Mouse (Mus musculus) hindbrain, embryonic 11.5 days (tissue): ENCODE data around the gene Slc24a3. TPM values are rescaled to one million over a fixed set of nuclear protein-coding genes. Genes with fewer than 3 reads are reported as not detected.

Experiments used
- ATAC-seq: fragments of 200-750 bp; cut with Nextera tagmentation; 2 replicates; pipeline ENCODE4 v1.8.0; 2017; ENCODE audit warnings: mild to moderate bottlenecking, moderate TSS enrichment, moderate library complexity; ENCODE audit not compliant: low FRiP score
- DNase-seq: peaks from one replicate; pipeline ENCODE4 v3.0.0-alpha.2; 2015; ENCODE audit warnings: low spot score
- H3K27ac ChIP-seq: fragments of 300-500 bp; sonication (generic); 2 replicates; pipeline ENCODE4 v1.5.1; 2014; ENCODE audit warnings: mild to moderate bottlenecking, low read depth, low read length
- H3K27me3 ChIP-seq: fragments of 300-500 bp; sonication (generic); 2 replicates; pipeline ENCODE4 v1.6.1; 2014; ENCODE audit warnings: mild to moderate bottlenecking, low read length, moderate library complexity, mixed read lengths; ENCODE audit not compliant: control insufficient read depth, insufficient read depth
- H3K36me3 ChIP-seq: fragments of 300-500 bp; sonication (generic); 2 replicates; pipeline ENCODE4 v1.6.1; 2014; ENCODE audit warnings: mild to moderate bottlenecking, low read length, moderate library complexity, mixed read lengths; ENCODE audit not compliant: control insufficient read depth, insufficient read depth
- H3K4me1 ChIP-seq: fragments of 300-500 bp; sonication (generic); replicated peaks from 2 replicates; pipeline ENCODE4 v1.6.1; 2014; ENCODE audit warnings: low read length, mixed read lengths; ENCODE audit not compliant: control insufficient read depth, insufficient read depth
- H3K4me2 ChIP-seq: fragments of 300-500 bp; sonication (generic); replicated peaks from 2 replicates; pipeline ENCODE4 v1.6.1; 2014; ENCODE audit warnings: mild to moderate bottlenecking, low read depth, low read length
- H3K4me3 ChIP-seq: fragments of 300-500 bp; sonication (generic); 2 replicates; pipeline ENCODE4 v1.5.1; 2014; ENCODE audit warnings: low read depth, low read length
- H3K9ac ChIP-seq: fragments of 300-500 bp; sonication (generic); 2 replicates; pipeline ENCODE4 v1.6.1; 2014; ENCODE audit warnings: low read depth, low read length
- H3K9me3 ChIP-seq: fragments of 300-500 bp; sonication (generic); 2 replicates; pipeline ENCODE4 v1.6.1; 2016; ENCODE audit warnings: low read length; ENCODE audit not compliant: control insufficient read depth
- WGBS: fragments of 180-500 bp; shearing (Covaris S2); extraction: QIAGEN DNeasy Blood & Tissue Kit; methylation state at CpG from one replicate; pipeline ENCODE4 v1.1.7; 2014; 5-methylcytosine and 5-hydroxymethylcytosine counted together
- polyA plus RNA-seq: library from polyadenylated mRNA; unstranded; fragments of >200 nt; fragmentation: Nextera tagmentation; extraction: Ambion mirVana; gene quantifications from 2 replicates; pipeline ENCODE4 v1.2.1, GENCODE M21; 2014

Gene Slc24a3
- polyA plus RNA-seq, 1 experiment from 2014 or later = 2.5 TPM

DNA sequence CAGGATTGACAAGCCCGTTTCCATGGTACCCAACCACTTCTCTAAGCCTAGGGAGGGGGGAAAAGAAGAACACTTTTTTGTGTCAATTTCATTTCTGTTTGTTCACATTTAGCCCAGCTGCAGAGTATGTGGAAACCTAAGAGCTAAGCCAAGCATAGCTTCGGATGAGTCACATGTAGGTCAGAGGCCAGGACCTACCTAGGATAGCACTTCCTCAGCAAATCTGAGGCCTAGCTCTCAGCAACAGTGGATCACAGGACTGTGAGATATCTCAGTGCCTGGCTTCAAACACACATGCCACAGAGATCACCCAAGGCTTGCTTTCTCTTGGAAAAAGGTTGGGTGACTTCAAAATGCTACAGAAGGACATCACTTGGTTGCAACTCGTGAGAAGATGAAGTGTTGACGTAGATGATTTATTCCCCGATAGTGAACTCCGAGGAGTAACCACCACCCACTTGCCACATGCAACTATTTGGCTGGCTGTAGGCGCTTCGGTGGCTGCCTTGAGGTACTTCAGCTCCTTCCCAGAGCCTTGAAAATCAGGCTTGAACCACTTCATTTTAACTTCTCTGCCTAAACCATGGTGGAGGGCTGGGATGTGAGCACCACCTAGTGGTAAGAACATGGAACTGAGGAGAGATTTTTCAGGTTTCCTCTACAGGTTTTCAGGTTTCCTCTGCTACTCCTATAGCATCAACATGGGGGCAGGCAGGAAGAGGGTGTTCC is 420.6 kb downstream of the Slc24a3 start:
- ATAC-seq = peak; percentile 80
- WGBS = 70% methylated on average over 8 of the region's 8 CpGs
- Histone ChIP-seq H3K4me2 (no peak overlapping the region), H3K9ac (no peak overlapping the region), H3K27ac (no peak overlapping the region), H3K27me3 (no peaks in the 10 kb centered on the region), H3K4me1 (no peaks in the 10 kb centered on the region), H3K36me3 (no peaks in the 10 kb centered on the region), H3K9me3 (no peaks in the 10 kb centered on the region), H3K4me3 (no peak overlapping the region)
- DNase-seq = peak; percentile 71

- Histone ChIP-seq H3K27ac (no peak overlapping the region), H3K9me3 (no peaks in the 10 kb centered on the region), H3K4me1 (no peaks in the 10 kb centered on the region), H3K9ac (no peak overlapping the region), H3K36me3 (no peaks in the 10 kb centered on the region), H3K27me3 (no peaks in the 10 kb centered on the region), H3K4me2 (no peak overlapping the region), H3K4me3 (no peak overlapping the region)
- ATAC-seq (no peak), DNase-seq (no peak)
- 85% methylated on average over 8 of the region's 8 CpGs for WGBS
These were observed 424.3 kb downstream of the Slc24a3 start for GRCm38 (mm10) chr2:145591881-145592280.

GRCm38 (mm10) chr2:145593649-145594347 is 426.2 kb downstream of the Slc24a3 start:
- ATAC-seq = no peak
- H3K9me3 ChIP-seq = no peaks in the 10 kb centered on the region

DNA sequence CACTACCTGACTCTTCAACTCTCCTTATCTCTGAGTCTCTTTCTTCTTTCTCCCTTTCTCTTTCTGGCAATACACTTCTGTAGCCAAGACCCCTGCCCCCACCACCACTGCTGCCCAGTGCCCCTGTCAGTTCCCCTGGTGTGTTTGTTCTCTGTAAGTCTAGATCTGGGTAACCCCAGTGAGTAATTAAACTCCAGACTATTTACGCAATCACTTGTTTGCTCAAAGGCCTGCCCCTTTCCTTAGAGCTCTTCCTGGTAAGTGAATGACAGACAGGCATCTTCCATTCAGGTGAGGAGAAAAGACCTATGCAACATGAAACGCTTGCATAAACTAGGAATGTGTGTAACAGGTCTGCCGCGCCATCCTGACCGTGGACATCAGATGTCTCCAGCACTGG is 430.3 kb downstream of the Slc24a3 start:
- ATAC-seq (no peak), DNase-seq (no peak)
- WGBS = 91% methylated on average over 5 of the region's 5 CpGs
- Histone ChIP-seq H3K4me2 (no peak overlapping the region), H3K4me3 (no peak overlapping the region), H3K9ac (no peak overlapping the region), H3K36me3 (no peaks in the 10 kb centered on the region), H3K9me3 (no peaks in the 10 kb centered on the region), H3K27ac (no peak overlapping the region), H3K27me3 (no peaks in the 10 kb centered on the region), H3K4me1 (no peaks in the 10 kb centered on the region)

More at GRCm38 (mm10) chr2:145593649-145594347, 426.2 kb downstream of the Slc24a3 start:
- no peak overlapping the region for H3K9ac ChIP-seq
- no peaks in the 10 kb centered on the region for H3K27me3 ChIP-seq
- WGBS = 88% methylated on average over 3 of the region's 3 CpGs
- DNase-seq = no peak
- no peaks in the 10 kb centered on the region for H3K36me3 ChIP-seq
- no peaks in the 10 kb centered on the region for H3K4me1 ChIP-seq
- H3K4me3 ChIP-seq = no peak overlapping the region
- H3K4me2 ChIP-seq = no peak overlapping the region
- H3K27ac ChIP-seq = no peak overlapping the region

GRCm38 (mm10) chr2:145607844-145608243 is 440.3 kb downstream of the Slc24a3 start:
- Histone ChIP-seq H3K9me3 (no peaks in the 10 kb centered on the region), H3K27ac (no peak overlapping the region), H3K36me3 (no peaks in the 10 kb centered on the region), H3K4me1 (no peaks in the 10 kb centered on the region), H3K4me3 (no peak overlapping the region), H3K27me3 (no peaks in the 10 kb centered on the region), H3K4me2 (no peak overlapping the region), H3K9ac (no peak overlapping the region)
- 90% methylated on average over 5 of the region's 5 CpGs for WGBS
- DNase-seq = no peak
- no peak for ATAC-seq

GRCm38 (mm10) chr2:145610796-145611705 is 443.5 kb downstream of the Slc24a3 start:
- Histone ChIP-seq H3K27me3 (no peaks in the 10 kb centered on the region), H3K9me3 (no peaks in the 10 kb centered on the region), H3K9ac (no peak overlapping the region), H3K27ac (no peak overlapping the region), H3K36me3 (no peaks in the 10 kb centered on the region), H3K4me2 (no peak overlapping the region), H3K4me1 (no peaks in the 10 kb centered on the region), H3K4me3 (no peak overlapping the region)
- 42% methylated on average over 15 of the region's 15 CpGs for WGBS
- DNase-seq (peak; percentile 82), ATAC-seq (0 out of 2 replicates have a peak, but pooled peaks have one; percentile 6)

- WGBS = 71% methylated on average over 8 of the region's 8 CpGs
- no peak for ATAC-seq
These were observed 445.4 kb downstream of the Slc24a3 start for GRCm38 (mm10) chr2:145612937-145613336.

DNA sequence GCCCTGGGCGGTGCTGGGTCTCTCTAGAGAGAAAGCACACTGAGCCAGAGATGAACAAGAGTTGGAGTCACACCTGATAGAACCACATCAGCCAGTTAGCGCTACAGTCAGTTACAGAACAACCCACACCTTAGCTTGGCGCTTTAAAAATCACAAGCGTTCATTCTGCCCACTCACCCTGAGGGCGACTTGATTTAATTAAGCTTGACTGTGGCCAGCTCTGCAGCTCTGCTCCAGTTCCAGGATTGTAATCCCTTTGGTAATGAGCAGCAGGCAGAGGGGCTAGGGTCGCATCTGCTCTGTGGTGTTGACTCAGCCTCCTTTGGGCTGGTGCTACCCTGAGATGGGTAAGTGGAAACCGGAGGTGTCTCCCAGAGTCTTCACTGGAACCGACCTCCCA is 446.2 kb downstream of the Slc24a3 start:
- Histone ChIP-seq H3K4me2 (no peak overlapping the region), H3K27me3 (no peaks in the 10 kb centered on the region), H3K9me3 (no peaks in the 10 kb centered on the region), H3K4me3 (no peak overlapping the region), H3K27ac (no peak overlapping the region), H3K36me3 (no peaks in the 10 kb centered on the region), H3K4me1 (no peaks in the 10 kb centered on the region), H3K9ac (no peak overlapping the region)
- ATAC-seq = 0 out of 2 replicates have a peak, but pooled peaks have one; percentile 12
- 79% methylated on average over 8 of the region's 8 CpGs for WGBS
- DNase-seq = no peak

More at GRCm38 (mm10) chr2:145612937-145613336, 445.4 kb downstream of the Slc24a3 start:
- Histone ChIP-seq H3K9ac (no peak overlapping the region), H3K4me2 (no peak overlapping the region), H3K36me3 (no peaks in the 10 kb centered on the region), H3K9me3 (no peaks in the 10 kb centered on the region), H3K27me3 (no peaks in the 10 kb centered on the region), H3K4me3 (no peak overlapping the region), H3K27ac (no peak overlapping the region), H3K4me1 (no peaks in the 10 kb centered on the region)
- peak; percentile 35 for DNase-seq
